Mouse (Mus musculus): ENCODE results near the gene Tnrc6c. TPM values are rescaled to one million over a fixed set of nuclear protein-coding genes. Genes with fewer than 3 reads are reported as not detected.

Gene Tnrc6c
- total RNA-seq, 2 experiments from 2014 or later = 53.4 to 55.2 TPM

DNA sequence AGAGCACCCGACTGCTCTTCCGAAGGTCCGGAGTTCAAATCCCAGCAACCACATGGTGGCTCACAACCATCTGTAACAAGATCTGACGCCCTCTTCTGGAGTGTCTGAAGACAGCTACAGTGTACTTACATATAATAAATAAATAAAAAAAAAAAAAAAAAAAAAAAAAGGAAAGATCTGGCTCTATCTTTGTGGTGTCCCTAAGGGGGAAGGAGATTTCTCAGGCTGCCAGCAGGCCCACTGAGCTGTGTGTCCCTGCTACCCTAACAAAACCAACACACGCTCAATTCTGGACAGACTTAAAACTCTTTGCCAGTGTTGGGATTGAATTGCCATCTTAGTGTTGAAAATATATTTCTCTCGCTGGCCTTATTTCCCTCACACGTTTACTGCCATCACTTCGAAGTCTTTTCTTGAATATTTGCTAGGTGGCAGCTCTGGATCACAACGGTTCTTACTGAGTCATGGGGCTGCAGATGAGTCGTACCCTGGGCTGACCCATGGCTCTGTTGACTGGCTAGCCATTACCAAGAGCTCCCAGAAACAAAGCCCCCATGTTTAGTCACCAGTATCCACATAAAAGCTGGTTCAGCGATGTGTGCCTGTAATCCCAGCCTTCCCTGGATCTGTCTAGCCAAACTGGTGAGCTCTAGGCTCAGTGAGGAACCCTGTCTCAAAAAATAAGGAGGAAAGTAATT lies 23.1 kb upstream of the Tnrc6c start:
- intact Hi-C loops (cut with DNase I) = no loop called here
- no peak for DNase-seq (ENCODE audit: low spot score in 2 of 2)

DNA sequence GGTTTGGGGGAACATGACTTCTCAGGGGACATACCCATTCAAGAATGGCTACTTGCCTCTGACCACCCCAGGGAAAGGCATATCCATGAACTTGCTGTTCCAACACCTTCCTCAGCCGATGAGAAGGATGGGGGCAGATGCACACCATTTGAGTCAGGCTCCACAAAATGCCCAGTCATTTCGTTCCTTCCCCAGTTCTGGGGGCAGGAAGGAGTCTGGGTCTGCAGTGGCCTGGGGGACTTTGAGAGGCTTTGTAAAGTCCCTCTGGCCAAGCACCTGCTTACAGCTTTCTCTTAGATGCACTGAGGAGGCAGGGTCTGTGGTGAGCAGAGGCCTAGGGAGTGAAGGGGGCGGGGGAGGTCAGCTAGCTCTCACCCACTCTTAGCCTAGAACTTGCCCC lies 20.8 kb upstream of the Tnrc6c start:
- intact Hi-C loops (cut with DNase I) = no loop called here
- DNase-seq (ENCODE audit: low spot score in 2 of 2) = no peak

DNA sequence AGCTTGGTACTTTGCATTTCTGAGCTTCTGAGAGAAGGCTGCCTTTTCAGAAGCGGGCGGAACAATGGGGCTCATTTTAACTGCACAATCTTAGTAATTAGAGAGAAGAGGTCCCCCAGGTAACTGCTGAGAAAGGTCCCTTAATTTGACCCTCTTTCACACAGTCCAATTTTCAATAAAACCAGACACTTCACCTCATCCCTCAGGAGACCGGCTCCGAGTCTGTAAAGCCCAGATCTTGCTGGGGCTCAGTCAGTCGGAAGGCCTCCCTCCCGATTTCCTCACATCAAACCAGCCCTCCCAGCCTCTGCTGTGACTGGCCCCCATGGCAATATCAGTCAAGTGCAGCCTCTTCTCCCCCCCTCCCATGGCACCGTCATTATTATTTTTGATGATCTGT lies 15.7 kb upstream of the Tnrc6c start:
- intact Hi-C loops (cut with DNase I) = no loop called here
- no peak for DNase-seq (ENCODE audit: low spot score in 2 of 2)

DNA sequence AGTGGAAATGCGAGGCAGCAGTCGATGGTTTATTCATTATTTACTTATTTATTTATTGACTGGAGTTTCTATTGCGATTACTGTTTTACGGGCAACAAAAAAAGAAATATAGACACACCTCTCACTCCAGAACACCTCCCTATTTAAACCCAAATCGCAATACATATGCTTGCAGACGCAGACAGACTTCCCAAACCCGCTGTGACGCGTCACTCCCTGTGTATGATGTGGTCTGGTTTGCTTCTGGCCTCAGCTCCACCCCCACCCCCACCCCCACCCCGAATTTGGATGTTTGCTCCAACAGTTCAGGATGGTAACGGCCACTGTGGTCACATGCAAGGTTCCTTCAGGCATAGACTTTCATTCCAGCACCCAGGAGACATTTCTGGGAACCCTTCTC lies 15.3 kb upstream of the Tnrc6c start:
- DNase-seq (ENCODE audit: low spot score in 2 of 2) = no peak
- intact Hi-C loops (cut with DNase I) = no loop called here

DNA sequence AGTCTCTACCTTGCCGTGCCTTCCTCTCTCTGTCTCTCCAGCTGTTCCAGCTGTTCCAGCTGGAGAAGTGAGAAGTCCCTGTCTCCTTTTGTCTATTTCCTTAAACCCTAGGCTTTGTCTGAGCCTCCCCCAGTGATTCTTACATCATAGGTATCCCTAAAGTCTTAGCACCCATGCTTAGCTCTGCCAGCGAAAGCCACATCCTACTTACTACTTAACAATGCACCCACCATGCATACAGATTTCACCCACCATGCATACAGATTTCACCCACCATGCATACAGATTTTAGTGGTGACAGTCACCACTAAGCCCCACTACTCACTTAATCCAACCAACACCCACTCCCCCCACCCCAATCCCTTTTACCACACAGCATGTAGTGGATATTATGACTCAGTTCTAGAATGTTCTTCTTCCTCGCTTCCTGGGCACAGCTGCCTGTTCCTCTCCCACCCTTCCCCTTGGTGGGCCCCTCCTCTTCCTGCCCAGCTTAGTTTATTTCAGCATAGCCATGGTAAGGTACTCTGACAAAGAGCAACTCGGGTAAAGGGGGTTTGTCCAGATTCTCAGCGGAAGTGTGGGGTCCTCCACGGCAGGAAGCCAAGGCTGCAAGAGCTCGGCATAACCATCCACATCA lies 14.6 kb upstream of the Tnrc6c start:
- intact Hi-C loops (cut with DNase I) = no loop called here
- DNase-seq (ENCODE audit: low spot score in 2 of 2) = no peak

DNA sequence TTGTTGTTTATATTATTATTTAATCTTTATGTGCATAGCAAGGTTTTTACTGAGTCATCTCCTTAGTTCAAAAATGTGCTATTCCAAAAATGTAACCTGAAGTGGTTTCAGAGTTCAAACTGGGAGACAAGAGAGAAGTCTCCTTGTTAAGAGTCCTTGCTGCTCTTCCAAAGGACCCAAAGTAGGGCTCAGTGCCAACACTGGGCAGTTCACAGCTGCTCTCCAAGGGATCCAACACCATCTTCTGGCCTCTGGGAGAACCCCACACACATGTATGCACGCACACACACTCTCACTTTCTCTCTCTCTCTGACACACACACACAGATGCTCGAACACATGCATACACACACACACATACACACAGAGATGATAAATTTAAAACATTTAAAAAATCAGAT lies 11.9 kb upstream of the Tnrc6c start:
- intact Hi-C loops (cut with DNase I) = no loop called here
- DNase-seq (ENCODE audit: low spot score in 2 of 2) = no peak

DNA sequence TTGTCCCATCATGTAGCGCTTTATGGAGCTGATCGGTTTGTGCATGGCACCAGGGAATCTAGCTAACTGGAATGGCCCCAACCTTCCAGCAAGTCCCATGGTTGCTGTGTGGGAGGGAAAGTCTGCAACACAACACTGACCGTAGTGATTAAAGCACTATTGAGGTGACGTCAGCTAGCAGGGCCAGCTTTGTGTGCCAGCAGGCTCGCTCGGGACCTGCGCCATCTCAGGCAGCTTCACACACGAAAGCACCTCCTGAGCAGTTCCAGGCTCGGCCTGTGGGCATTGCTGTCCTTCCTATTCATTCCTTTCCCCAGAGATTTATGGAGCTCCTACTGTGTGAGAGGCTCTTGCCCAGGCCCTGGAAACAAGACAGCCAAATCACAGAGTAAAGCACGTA lies 10.8 kb upstream of the Tnrc6c start:
- no peak for DNase-seq (ENCODE audit: low spot score in 2 of 2)
- intact Hi-C loops (cut with DNase I) = no loop called here

DNA sequence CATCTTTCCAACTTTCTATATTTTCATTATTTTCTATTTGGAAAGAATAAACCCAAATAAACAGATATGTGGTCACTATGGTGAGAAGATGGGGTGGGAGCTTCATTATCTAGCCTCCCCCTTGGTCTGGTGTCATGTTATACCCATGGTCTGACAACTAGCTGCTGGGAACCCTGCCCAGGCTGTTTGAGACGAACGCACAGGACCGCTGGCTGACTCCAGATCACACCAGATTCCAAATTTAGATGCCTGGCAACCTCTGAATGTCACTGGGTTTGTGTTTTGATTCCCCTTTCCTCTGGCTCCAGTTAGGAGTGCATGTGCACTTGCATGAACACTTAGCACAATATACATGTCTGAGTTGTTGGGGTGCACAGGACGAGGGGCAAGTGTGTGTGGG lies 7.3 kb upstream of the Tnrc6c start:
- no peak for DNase-seq (ENCODE audit: low spot score in 2 of 2)
- intact Hi-C loops (cut with DNase I) = no loop called here

DNA sequence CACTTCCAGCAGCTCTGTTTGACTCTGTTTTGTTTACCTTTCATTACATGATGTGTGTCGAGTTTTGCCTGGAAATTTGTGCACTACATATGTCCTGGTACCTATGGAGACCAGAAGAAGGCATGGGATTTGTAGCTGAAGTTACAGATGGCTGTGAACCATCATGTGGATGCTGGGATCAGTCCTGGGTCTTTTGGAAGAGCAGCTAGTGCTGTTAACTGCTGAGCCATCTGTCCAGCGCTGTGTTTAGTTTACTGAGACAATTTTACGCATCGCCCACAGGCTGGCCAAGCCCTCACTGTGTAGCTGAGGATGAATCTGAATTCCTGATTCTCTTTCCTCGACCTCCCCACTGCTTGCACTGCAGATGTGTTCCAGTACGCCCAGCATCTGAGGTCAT lies 6.1 kb upstream of the Tnrc6c start:
- peak; percentile 18 to 48 for DNase-seq (ENCODE audit: low spot score in 2 of 2)
- intact Hi-C loops (cut with DNase I) = no loop called here

DNA sequence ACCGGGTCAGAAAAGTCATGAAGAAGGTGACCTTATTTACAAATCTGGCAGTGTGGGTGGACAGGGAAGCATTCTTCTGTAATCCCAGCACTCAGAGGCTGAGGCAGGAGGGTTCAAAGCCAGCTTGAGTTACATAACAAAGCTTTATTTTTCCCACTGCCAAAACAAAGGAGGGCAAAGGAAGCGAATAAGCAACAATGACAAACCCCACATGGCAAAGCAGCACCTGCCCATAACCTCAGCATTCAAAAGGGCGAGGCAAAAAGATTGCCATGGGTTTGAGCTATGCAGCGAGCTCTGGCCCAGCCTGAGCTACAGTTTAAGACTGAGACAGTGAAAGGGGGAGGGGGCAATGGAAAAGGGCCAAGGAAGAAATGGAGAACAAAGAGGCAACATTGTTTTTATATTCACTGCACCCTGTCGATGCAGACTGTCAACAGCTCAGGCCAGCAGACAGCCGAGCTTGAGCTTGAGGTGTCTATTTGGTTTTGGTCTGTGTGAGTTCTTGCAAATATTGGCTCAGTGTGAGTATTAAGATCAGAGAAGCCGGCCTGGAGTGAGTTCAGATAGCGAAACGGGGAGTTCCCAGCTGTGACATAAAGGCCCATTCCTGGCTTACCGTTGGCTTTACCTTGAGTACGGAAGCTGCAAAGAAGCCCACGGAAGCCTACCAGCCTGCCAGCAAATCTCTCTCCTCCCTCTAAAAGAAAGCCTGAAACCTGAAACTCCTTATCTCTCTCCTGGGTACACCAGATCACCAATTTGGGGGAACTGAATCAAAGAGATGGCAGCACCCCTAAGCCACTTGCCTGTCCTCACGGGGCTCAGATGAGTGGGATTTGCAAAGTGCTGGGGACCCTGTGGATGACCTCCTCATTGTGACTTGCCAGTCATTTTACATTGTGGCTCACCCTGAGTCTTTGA lies 3.1 kb upstream of the Tnrc6c start:
- intact Hi-C loops (cut with DNase I) = loop anchor here (5.0 kb wide), 2 partner anchors 244 to 264 kb away; no protein-coding TSS in a partner anchor
- DNase-seq (ENCODE audit: low spot score in 2 of 2) = no peak

DNA sequence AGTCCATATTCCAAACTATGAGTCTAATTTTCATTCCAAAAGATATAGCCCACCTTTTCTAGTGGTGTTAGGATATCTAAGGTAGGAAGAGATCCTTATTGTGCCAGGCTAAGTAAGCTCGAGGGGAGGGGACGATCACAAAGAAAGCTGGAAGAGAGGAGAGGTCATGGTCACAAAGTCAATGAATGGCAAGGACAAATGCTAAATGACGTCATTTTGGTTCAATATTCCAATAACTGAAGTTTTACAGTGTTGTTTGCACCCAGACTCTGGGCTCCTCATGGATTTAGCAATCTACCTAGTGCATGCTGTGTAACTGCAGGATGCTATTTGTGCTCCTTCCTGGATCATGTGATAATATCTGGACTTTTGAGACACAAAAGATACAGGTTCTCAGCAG lies 1.2 kb upstream of the Tnrc6c start:
- DNase-seq (ENCODE audit: low spot score in 2 of 2) = no peak
- intact Hi-C loops (cut with DNase I) = loop anchor here (5.0 kb wide), 2 partner anchors 246 to 266 kb away; no protein-coding TSS in a partner anchor

DNA sequence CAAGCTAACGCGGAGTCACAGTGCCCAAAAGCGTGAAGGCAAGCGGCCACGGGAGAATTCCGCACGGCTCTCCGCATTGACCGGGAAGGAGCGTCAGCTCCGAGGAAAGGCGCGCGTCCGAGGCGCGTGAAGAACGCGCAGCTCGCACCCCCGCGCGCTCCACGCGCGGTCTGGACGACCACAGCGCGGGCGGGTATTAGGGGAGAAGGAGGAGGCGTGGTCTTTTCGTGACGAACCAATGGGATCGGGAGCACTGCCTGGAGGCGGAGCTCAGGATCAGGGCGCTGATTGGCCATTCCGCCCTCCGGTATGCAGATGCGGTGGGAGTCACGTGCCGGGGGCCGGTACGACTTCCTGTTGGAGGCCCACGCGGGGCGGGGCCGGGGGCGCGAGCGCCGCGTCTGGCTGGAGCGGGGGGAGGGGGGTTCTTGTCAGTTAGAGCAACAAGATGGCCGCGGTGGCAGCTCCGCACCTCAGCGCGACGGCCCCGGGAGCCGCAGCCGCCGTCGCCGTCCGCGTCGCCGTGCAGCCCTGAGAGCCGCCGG lies 363 bp downstream of the Tnrc6c start:
- intact Hi-C loops (cut with DNase I) = loop anchor here (2.0 to 5.0 kb wide), 4 partner anchors 26 to 267 kb away; no protein-coding TSS in a partner anchor
- DNase-seq (ENCODE audit: low spot score in 2 of 2) = peak; percentile 100

DNA sequence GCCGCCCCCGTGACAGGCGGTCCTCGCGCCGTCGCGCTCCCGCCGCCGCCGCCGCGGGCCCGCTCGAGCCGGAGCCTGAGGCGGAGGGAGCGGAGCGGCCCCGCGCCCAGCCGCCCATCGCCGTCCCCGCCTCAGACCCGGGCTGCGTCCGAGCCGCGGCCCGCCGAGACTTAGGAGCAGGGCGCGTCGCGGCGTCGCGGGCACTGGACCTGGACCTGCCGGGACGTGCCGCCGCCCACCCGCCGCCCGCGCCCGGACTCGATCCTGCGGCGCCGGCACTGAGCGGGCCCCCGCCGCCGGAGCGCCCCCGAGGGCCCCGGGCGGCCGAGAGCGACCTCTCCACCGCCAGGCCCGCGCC lies 824 bp downstream of the Tnrc6c start:
- intact Hi-C loops (cut with DNase I) = loop anchor here (2.0 to 5.0 kb wide), 4 partner anchors 26 to 268 kb away; no protein-coding TSS in a partner anchor
- no peak for DNase-seq (ENCODE audit: low spot score in 2 of 2)

DNA sequence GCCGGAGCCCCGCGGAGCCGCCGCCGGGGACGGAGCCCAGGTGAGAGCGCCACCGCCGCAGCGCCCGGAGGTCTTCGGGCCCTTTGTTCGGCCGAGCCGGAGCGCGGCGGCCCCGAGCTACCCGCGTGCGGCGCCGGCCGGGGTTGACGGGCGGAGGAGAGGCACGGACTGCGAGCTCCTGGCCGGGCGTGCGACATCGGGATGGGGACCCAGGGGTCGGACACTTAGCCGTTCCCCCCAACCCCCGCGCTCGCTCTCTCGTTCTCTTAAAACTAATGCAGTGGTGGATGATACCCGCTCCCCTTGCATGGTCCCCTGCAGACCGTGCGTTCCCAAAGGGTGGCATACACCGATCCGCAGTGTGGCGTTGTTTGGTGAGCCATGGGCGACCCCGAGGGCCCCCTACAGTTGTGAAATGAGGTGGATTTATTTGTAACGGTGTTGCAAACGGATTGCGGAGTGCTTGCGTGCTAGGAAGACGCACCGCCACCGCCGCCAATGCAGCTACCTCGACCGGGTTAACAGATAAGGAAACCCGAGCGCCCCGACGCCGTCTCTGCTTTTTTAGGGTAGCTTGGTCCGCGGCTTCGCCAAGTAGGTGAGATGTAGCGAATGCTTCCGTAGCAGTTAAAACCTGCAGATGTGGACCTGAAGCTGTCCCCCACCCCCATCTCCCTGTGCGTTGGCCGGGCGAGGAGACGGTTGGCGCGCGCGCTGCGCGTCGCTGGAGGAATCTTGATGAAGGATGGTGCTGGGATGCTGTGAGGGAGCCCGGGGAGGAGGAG lies 1.4 kb downstream of the Tnrc6c start:
- peak; percentile 77 to 84 for DNase-seq (ENCODE audit: low spot score in 2 of 2)
- intact Hi-C loops (cut with DNase I) = loop anchor here (2.0 kb wide), 2 partner anchors 27 to 173 kb away; no protein-coding TSS in a partner anchor

DNA sequence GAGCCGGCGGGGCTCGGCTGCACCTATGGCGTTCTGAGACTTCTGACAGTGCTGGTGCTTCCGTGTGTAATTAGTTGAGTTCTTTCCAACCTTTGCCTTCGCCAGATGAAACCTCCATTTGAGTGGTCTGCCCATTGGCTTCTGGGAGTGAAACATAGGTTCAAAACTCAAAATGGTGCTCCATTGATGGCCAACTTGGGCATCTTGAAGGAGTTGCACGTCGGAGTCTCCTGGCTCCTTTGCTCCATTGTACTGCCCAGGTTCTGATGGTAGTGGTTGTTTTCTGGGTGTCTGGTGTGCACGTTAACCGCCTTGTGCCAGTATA lies 1.9 kb downstream of the Tnrc6c start:
- intact Hi-C loops (cut with DNase I) = no loop called here
- DNase-seq (ENCODE audit: low spot score in 2 of 2) = no peak

DNA sequence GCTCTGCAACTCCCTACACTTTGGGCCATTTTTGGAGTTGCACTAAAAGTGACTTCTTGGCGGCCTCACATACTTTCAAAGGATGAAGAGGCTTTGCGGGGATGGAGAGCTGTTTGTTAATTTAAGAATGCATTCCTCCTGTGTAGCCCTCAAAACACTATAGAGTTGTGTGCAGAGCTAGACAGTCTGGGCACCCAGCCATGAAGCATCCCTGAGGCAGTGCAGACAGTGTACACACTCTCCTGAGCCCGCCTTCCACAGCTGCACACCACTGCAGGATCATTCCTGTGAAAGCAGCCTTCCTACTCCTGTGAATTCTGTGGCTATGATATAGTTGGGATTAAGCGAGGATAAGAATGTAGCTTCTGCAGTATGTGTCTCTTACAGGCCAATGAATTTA lies 4.9 kb downstream of the Tnrc6c start:
- intact Hi-C loops (cut with DNase I) = no loop called here
- DNase-seq (ENCODE audit: low spot score in 2 of 2) = peak; percentile 33 to 72

DNA sequence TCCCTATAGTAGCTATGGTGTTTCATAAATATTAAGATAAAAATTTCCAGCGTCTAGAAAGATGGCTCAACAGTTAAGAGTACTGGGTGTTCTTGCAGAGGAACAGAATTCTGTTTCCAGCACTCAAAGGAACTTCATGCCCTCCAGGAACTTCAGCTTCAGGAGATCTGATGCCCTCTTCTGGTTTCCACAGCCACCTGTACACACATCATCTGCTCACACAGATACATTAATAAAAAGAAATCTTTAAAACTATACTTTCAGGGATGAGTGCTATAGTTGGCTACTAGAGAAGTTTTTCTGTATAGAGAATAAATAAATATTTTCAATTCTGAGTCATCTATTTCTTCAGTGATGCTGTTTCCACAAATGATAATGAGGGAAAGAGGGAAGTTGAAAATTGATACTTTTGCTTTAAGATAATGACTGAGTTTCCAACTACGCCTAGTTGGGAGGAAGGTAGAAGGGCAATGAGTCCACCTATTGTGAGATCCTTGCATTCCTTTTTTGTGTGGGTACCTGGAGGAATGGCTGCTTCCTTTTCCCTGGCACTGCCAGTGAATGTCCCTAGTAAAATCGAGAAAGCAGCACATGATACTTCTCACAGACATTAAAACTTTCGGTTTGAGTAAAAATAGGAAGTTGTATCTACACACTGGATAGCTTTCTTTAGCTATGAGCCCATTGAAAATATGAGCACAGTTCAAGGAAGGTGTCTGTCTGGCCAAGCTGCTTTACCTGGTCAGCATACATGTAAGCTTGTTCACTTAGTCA lies 9.1 kb downstream of the Tnrc6c start:
- intact Hi-C loops (cut with DNase I) = no loop called here
- DNase-seq (ENCODE audit: low spot score in 2 of 2) = no peak

DNA sequence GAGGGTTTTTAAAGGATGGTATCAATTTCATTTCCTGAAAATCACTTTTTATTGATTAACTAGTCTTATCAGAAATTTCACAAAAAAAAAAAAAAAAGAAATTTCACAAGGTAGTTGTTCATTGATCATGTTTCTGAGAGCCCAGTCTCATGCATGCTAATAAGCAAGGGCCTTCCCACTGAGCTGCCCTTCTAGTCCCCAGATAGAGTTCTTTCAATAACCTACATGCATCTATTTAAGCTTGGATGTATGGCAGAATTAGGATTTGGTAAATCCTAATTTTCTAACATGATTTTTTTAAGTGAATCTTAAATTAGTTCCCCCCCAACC lies 9.7 kb downstream of the Tnrc6c start:
- DNase-seq (ENCODE audit: low spot score in 2 of 2) = no peak
- intact Hi-C loops (cut with DNase I) = no loop called here

DNA sequence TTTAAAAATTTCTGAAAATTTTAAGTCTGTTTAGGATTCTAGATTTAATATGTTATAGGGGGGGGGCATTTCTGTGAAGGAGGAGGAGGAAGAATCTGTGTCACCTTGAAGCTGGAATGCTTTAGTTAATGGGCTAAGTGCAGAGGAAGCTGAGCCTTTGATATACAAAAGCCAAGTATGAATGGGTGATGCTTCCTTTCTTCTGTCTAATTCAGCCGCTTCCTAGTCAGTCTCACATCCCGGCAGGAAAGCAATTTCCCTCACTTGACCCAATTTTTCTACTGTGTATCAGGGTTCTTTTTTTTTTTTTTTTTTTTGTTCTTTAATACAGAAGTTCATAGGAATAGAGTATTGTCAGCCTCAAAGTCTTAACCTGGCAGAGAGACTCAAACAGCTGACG lies 11.1 kb downstream of the Tnrc6c start:
- no peak for DNase-seq (ENCODE audit: low spot score in 2 of 2)
- intact Hi-C loops (cut with DNase I) = no loop called here

Data from left cerebral cortex, postnatal 25 days (tissue).